In genomic region chr3:109026991-109027470, GRCm38 (mm10) we compare ENCODE assay signal across 9 mouse cellular contexts. TPM values are rescaled to one million over a fixed set of nuclear protein-coding genes. Genes with fewer than 3 reads are reported as not detected.
DNase-seq lines count a peak whose midpoint lies in the region; ATAC-seq and TF ChIP-seq lines count a peak whose summit lies in the region.
"Had no signal": no experiment of that assay in that cellular context is flagged by ENCODE, and none has a peak within 500 bp of the region (broad histone marks: within the 10 kb centered on the region; RNA-seq: fewer than 3 reads in every experiment).

No protein-coding gene starts in this region.

- peak; percentile 37 for DNase-seq in ovary, postnatal 10 days (ENCODE audit: low spot score)
- DNase-seq in ovary, adult 18-20 months (ENCODE audit: low spot score) = no peak
- DNase-seq in adrenal gland, postnatal 25 days = peak; percentile 39
- peak; percentile 47 for DNase-seq in stomach, postnatal 0 days (ENCODE audit: low spot score)

- TF ChIP-seq EP300 in stomach, postnatal 0 days (optimal IDR thresholded peaks at IDR 0.05) = no peak

- H3K36me3 ChIP-seq in heart, embryonic 14.5 days (ENCODE audit: control insufficient read depth, insufficient read depth, low read length) = no peaks in the 10 kb centered on the region
- H3K36me3 ChIP-seq in limb, embryonic 12.5 days = no peaks in the 10 kb centered on the region
- no peaks in the 10 kb centered on the region for H3K36me3 ChIP-seq in midbrain, embryonic 12.5 days
- H3K36me3 ChIP-seq in stomach, postnatal 0 days (ENCODE audit: control insufficient read depth, insufficient read depth, low read length) = no peaks in the 10 kb centered on the region

- H3K9ac ChIP-seq in heart, embryonic 14.5 days (ENCODE audit: low read length) = peak overlapping the region; percentile 87
- peak overlapping the region; percentile 84 for H3K9ac ChIP-seq in limb, embryonic 12.5 days (replicated peaks)
- H3K9ac ChIP-seq in midbrain, embryonic 12.5 days (replicated peaks) = peak overlapping the region; percentile 86
- peak overlapping the region; percentile 88 for H3K9ac ChIP-seq in stomach, postnatal 0 days (ENCODE audit: low read length)

- no peak for TF ChIP-seq CTCF in embryonic fibroblast, embryonic 13.5 days (IDR thresholded peaks at IDR 0.05; ENCODE audit: borderline replicate concordance, insufficient read depth, low read length)
- TF ChIP-seq CTCF in stomach, postnatal 0 days (IDR thresholded peaks at IDR 0.05; ENCODE audit: low read depth) = no peak

- H3K4me2 ChIP-seq in heart, embryonic 14.5 days (ENCODE audit: low read length) = peak overlapping the region; percentile 92
- peak overlapping the region; percentile 73 for H3K4me2 ChIP-seq in limb, embryonic 12.5 days
- H3K4me2 ChIP-seq in midbrain, embryonic 12.5 days (replicated peaks) = peak overlapping the region; percentile 76
- H3K4me2 ChIP-seq in stomach, postnatal 0 days (replicated peaks; ENCODE audit: low read depth) = peak overlapping the region; percentile 79

- H3K27ac ChIP-seq in embryonic fibroblast, embryonic 13.5 days (ENCODE audit: insufficient read depth, low read length) = peak overlapping the region; percentile 59; the same call in 1 of the 2 replicates
- peak overlapping the region; percentile 68 to 83; a peak in 3 of 4 replicates for H3K27ac ChIP-seq in heart, embryonic 14.5 days (replicated peaks in 1 of 2; ENCODE audit: control insufficient read depth in 1 of 2, insufficient read depth in 1 of 2, low read depth in 2 of 2, low read length in 2 of 2)
- H3K27ac ChIP-seq in limb, embryonic 12.5 days = peak overlapping the region; percentile 76
- peak overlapping the region; percentile 68; the same call in 1 of the 2 replicates for H3K27ac ChIP-seq in midbrain, embryonic 12.5 days (replicated peaks)
- peak overlapping the region; percentile 92 for H3K27ac ChIP-seq in stomach, postnatal 0 days (replicated peaks)

- H3K4me1 ChIP-seq in embryonic fibroblast, embryonic 13.5 days (ENCODE audit: control insufficient read depth, insufficient read depth, low read length) = peaks cover 23% of the 10 kb centered on the region
- peaks cover 2 to 9% of the 10 kb centered on the region in 2 experiments; a peak in 3 of 4 replicates for H3K4me1 ChIP-seq in heart, embryonic 14.5 days (ENCODE audit: control insufficient read depth in 2 of 2, insufficient read depth in 2 of 2, low read length in 2 of 2)
- peaks cover 36% of the 10 kb centered on the region for H3K4me1 ChIP-seq in limb, embryonic 12.5 days (replicated peaks)
- peaks cover 19% of the 10 kb centered on the region for H3K4me1 ChIP-seq in midbrain, embryonic 12.5 days
- peaks cover 9% of the 10 kb centered on the region; the same call in 1 of the 2 replicates for H3K4me1 ChIP-seq in stomach, postnatal 0 days (replicated peaks; ENCODE audit: control insufficient read depth, insufficient read depth)

- no peaks in the 10 kb centered on the region for H3K9me3 ChIP-seq in heart, embryonic 14.5 days (ENCODE audit: control insufficient read depth, low read length)
- H3K9me3 ChIP-seq in limb, embryonic 12.5 days = no peaks in the 10 kb centered on the region
- no peaks in the 10 kb centered on the region for H3K9me3 ChIP-seq in midbrain, embryonic 12.5 days
- H3K9me3 ChIP-seq in stomach, postnatal 0 days (ENCODE audit: control insufficient read depth, low read length) = no peaks in the 10 kb centered on the region

- no peaks in the 10 kb centered on the region for H3K27me3 ChIP-seq in heart, embryonic 14.5 days (ENCODE audit: control insufficient read depth, insufficient read depth, low read length)
- H3K27me3 ChIP-seq in limb, embryonic 12.5 days = peaks cover 4% of the 10 kb centered on the region; the same call in 1 of the 2 replicates
- no peaks in the 10 kb centered on the region for H3K27me3 ChIP-seq in midbrain, embryonic 12.5 days
- H3K27me3 ChIP-seq in stomach, postnatal 0 days (ENCODE audit: control insufficient read depth, insufficient read depth, low read length) = no peaks in the 10 kb centered on the region

- under 1% methylated on average over 51 of the region's 51 CpGs for WGBS in heart, embryonic 14.5 days
- 0% methylated on average over 46 of the region's 51 CpGs for whole genome bisulfite sequencing in limb, embryonic 12.5 days
- WGBS in midbrain, embryonic 12.5 days = under 1% methylated on average over 47 of the region's 51 CpGs
- WGBS in stomach, postnatal 0 days = under 1% methylated on average over 46 of the region's 51 CpGs

- TF ChIP-seq POLR2A in embryonic fibroblast, embryonic 13.5 days (IDR thresholded peaks at IDR 0.05; ENCODE audit: low read depth, low read length) = no peak

- H3K4me3 ChIP-seq in embryonic fibroblast, embryonic 13.5 days (ENCODE audit: insufficient read depth, low read length) = peak overlapping the region; percentile 64
- H3K4me3 ChIP-seq in heart, embryonic 14.5 days (ENCODE audit: control insufficient read depth in 1 of 2, insufficient read depth in 1 of 2, low read depth in 1 of 2, low read length in 2 of 2) = peak overlapping the region; percentile 74 to 89
- H3K4me3 ChIP-seq in limb, embryonic 12.5 days (replicated peaks) = peak overlapping the region; percentile 65
- peak overlapping the region; percentile 73 for H3K4me3 ChIP-seq in midbrain, embryonic 12.5 days
- H3K4me3 ChIP-seq in stomach, postnatal 0 days (ENCODE audit: low read depth, low read length) = peak overlapping the region; percentile 72

- peak; percentile 65 for ATAC-seq in heart, embryonic 14.5 days (ENCODE audit: insufficient number of reproducible peaks, insufficient read depth, low FRiP score, low read depth)
- peak; percentile 67 for ATAC-seq in limb, embryonic 12.5 days (ENCODE audit: insufficient number of reproducible peaks, insufficient read depth, low FRiP score, low TSS enrichment, low read depth)
- ATAC-seq in midbrain, embryonic 12.5 days (ENCODE audit: low FRiP score, low read depth) = peak; percentile 79
- peak; percentile 56 for ATAC-seq in stomach, postnatal 0 days (ENCODE audit: low FRiP score, low TSS enrichment)

RNA-seq across cellular contexts. Expression of gene Fam102b, which starts 0.4 kb away (rescaled TPM):
- total RNA-seq in adrenal gland, postnatal 25 days (2021) = 8.6 and 9.4 TPM in 2 replicates
- 25.3 and 27.8 TPM in 2 replicates for polyA plus RNA-seq in embryonic fibroblast, embryonic 13.5 days (2011; ENCODE audit: insufficient read length, low read depth, missing spikeins)
- 9.4 and 9.8 TPM in 2 replicates for polyA plus RNA-seq in heart, embryonic 14.5 days (2014; fragmentation: Nextera tagmentation; extraction: Ambion mirVana)
- 8.0 and 9.6 TPM in 2 replicates for polyA plus RNA-seq in limb, embryonic 12.5 days (2016; fragmentation: Nextera tagmentation; extraction: Ambion mirVana)
- polyA plus RNA-seq in midbrain, embryonic 12.5 days (2016; fragmentation: Nextera tagmentation; extraction: Ambion mirVana) = 11.7 and 12.0 TPM in 2 replicates
- 8.5 and 9.4 TPM in 2 replicates for polyA plus RNA-seq in stomach, postnatal 0 days (2015; fragmentation: Nextera tagmentation; extraction: Ambion mirVana)

RNA-seq across cellular contexts. Expression of gene Slc25a54, which starts 53.2 kb away (rescaled TPM):
- not detected in 2 replicates for total RNA-seq in adrenal gland, postnatal 25 days (2021)
- polyA plus RNA-seq in embryonic fibroblast, embryonic 13.5 days (2011; ENCODE audit: insufficient read length, low read depth, missing spikeins) = not detected in 2 replicates
- not detected in 2 replicates for polyA plus RNA-seq in heart, embryonic 14.5 days (2014; fragmentation: Nextera tagmentation; extraction: Ambion mirVana)
- not detected in 2 replicates for polyA plus RNA-seq in limb, embryonic 12.5 days (2016; fragmentation: Nextera tagmentation; extraction: Ambion mirVana)
- polyA plus RNA-seq in midbrain, embryonic 12.5 days (2016; fragmentation: Nextera tagmentation; extraction: Ambion mirVana) = not detected in 2 replicates
- not detected in 2 replicates for polyA plus RNA-seq in stomach, postnatal 0 days (2015; fragmentation: Nextera tagmentation; extraction: Ambion mirVana)
- total RNA-seq: layer of hippocampus, adult 8-10 months had no signal
